Mouse (Mus musculus) spleen, postnatal 36 days (tissue): Measurements from ENCODE around the gene Gnas.

Source experiments
- DNase-seq, 2 experiments: peaks; one replicate each; pipeline ENCODE4 v3.0.0; 2022; ENCODE audit warnings: low spot score in 2 of 2, mixed read lengths in 1 of 2

Gene Gnas

GRCm38 (mm10) chr2:174359656-174360055 lies 75.5 kb downstream of the Gnas start:
- no peak for DNase-seq

DNA sequence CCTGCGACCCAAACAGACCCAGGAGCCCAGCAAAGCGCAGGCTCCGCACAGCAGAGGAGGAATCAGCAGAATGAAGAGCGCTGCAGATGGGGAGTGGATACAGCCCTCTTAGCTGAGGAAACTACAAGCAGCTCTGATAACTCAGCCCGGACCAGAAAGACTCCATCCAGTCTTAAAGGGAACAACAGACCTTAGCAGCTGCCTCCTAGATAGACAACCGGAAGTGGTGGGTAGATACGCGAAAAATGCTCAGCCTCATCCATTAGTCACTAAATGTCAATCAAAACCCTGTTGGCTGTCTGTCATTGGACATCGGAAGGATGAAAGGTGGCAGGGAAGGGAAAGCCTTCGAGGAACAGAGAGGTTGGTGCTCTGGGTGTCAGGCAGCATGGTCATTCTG lies 82.5 kb downstream of the Gnas start:
- no peak for DNase-seq

DNA sequence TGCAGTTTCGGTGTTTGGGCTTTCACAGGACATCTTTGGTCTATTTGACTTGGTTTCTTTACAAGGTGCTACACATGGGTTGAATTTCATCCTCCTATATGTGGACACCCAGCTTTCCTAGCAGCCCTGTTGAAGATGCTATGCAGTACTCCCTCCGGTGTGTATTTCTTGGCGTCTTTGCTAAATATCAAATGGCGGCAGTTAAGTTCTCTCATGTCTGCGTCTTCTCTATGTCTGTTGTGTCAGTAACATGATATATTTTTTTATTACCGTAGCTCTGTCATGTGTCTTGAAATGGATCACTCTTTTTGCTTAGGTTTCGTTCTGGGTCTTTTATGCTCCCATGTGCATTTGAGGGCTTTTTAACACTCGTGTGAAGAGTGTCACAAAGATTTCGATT lies 96.9 kb downstream of the Gnas start:
- no peak for DNase-seq

DNA sequence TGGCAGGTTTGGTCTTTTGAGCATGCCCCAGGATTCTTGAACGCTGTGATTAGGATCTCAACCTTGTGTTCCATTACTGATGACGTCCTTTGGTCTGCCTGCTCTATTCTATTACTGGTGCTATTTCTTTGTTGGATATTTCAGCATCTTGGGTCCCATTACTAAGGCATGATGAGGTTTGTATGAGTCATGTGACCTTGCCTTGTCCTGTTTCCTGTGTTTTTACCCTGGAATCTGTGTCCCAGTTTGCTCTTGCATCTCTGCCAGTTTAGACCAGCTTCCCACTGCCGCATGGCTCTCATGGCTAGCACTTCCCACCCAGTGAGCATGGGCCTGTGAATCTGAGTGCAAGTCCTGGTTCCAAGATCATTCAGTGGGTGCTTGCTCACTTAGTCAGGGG lies 107.8 kb downstream of the Gnas start:
- no peak for DNase-seq

- no peak for DNase-seq
These were observed 108.4 kb downstream of the Gnas start for GRCm38 (mm10) chr2:174392554-174392953.

DNA sequence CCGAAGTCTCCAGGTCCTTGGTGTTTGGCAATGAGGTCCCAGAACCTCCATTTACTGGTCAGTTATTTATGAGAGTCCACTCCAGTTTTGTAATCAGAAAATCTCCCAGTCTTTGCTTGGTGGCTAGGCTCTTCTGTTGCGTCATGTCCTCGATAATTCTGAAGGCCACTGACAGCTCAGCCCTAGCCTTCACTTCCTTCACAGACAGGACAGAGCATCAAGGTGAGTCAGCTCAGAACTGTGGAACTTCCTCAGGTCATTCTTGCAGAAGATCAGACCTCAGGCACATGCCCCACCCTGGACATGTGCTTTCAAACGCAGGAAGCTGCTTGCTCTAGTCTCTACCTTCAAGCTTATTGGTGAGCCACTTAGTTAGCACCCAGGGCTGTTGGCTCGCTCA lies 109.3 kb downstream of the Gnas start:
- DNase-seq: no peak
